Mouse (Mus musculus) C2C12 (cell line): Measurements from ENCODE around the gene Mymx. TPM values are rescaled to one million over a fixed set of nuclear protein-coding genes. Genes with fewer than 3 reads are reported as not detected.
A peak's percentile ranks its signal among the peaks of the same experiment; 100 is the strongest.

Experiments used
- H3K27me3 ChIP-seq: one replicate; pipeline ENCODE4 v1.6.1; 2011; ENCODE audit not compliant: control insufficient read depth, insufficient read depth, insufficient read length
- H3K36me3 ChIP-seq: one replicate; pipeline ENCODE4 v1.6.1; 2011; ENCODE audit not compliant: control insufficient read depth, insufficient read depth
- H3K4me3 ChIP-seq: one replicate; pipeline ENCODE4 v1.5.1; 2011; ENCODE audit warnings: mild to moderate bottlenecking, control low read depth; ENCODE audit not compliant: poor library complexity, insufficient read depth, severe bottlenecking
- H3K79me2 ChIP-seq: one replicate; pipeline ENCODE4 v1.6.1; 2011; ENCODE audit not compliant: control insufficient read depth, insufficient read depth
- H3K79me3 ChIP-seq: one replicate; pipeline ENCODE4 v1.6.1; 2011; ENCODE audit warnings: low read depth, control low read depth
- H3ac ChIP-seq: one replicate; pipeline ENCODE3; 2011; ENCODE audit warnings: low read depth; ENCODE audit not compliant: control insufficient read depth, insufficient read length
- CEBPB ChIP-seq: IDR thresholded peaks from one replicate; pipeline ENCODE4 v1.6.1; 2011; ENCODE audit warnings: low read depth, mild to moderate bottlenecking, control low read depth, moderate library complexity
- CTCF ChIP-seq: IDR thresholded peaks from one replicate; pipeline ENCODE4 v1.5.1; 2011; ENCODE audit not compliant: control insufficient read depth, insufficient read depth, insufficient read length
- FOSL1 ChIP-seq: IDR thresholded peaks from one replicate; pipeline ENCODE4 v1.8.0; 2011; ENCODE audit warnings: mild to moderate bottlenecking, low read length; ENCODE audit not compliant: poor library complexity, insufficient read depth, severe bottlenecking
- MAX ChIP-seq: IDR thresholded peaks from one replicate; pipeline ENCODE4 v1.6.1; 2011; ENCODE audit warnings: mild to moderate bottlenecking, control low read depth
- MYOD1 ChIP-seq: IDR thresholded peaks from one replicate; pipeline ENCODE4 v1.6.1; 2011; ENCODE audit warnings: low read depth; ENCODE audit not compliant: control insufficient read depth, insufficient read length
- MYOG ChIP-seq: IDR thresholded peaks from one replicate; pipeline ENCODE4 v1.6.1; 2011; ENCODE audit not compliant: control insufficient read depth, insufficient read length; ENCODE audit errors: extremely low read depth
- USF1 ChIP-seq: IDR thresholded peaks from one replicate; pipeline ENCODE4 v1.6.1; 2011; ENCODE audit warnings: low read depth, mild to moderate bottlenecking, control low read depth, moderate library complexity
- polyA plus RNA-seq: library from polyadenylated mRNA; unstranded; fragments of >200 nt; fragmentation: generic; extraction: Trizol; gene quantifications from one replicate; pipeline ENCODE4 v1.2.1, GENCODE M21; 2012; ENCODE audit warnings: missing spikeins

Mymx gene
- polyA plus RNA-seq, 1 experiment = 1.7 TPM

DNA sequence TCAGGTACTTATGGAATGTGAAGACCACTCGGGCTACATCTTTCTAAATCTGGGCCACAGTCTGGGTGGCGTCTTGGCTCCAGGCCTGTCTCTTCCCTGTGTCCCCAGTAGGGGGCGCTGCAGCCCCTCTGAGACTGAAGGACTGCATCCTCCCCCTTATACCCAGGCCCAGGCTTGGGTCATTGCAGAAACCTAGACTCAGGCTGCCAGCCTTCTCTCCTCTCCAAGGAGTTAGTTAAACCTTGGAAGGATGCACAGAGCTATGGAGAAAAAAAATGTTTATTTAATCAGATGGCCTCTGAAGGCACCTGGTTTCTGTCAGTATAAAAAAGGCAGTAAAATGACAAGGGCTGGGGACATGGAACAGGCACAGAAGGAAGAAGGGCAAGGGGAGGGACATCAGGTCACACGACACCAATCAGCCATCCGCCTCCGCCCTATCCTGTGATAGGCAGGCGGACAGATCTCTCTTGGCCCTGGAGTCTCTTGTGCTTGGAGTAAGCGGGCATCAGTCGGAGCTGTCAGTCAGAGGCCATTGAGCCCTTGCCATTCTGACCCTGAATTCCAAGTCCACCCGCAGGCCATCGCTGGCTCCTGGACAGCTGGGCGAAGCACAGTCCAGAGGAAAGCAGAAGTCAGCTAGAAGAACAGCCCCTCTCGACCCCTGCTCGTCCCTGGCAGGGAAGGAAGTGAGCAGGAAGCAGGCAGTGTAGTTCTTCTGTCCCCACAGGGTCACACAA is 16.8 kb downstream of the Mymx start:
- TF ChIP-seq CTCF = peak; percentile 83
- TF ChIP-seq MYOG = no peak
- Histone ChIP-seq H3K27me3 (no peaks in the 10 kb centered on the region), H3K79me2 (peaks cover 22% of the 10 kb centered on the region), H3ac (no peak overlapping the region), H3K4me3 (no peak overlapping the region), H3K36me3 (peaks cover 54% of the 10 kb centered on the region), H3K79me3 (peaks cover 6% of the 10 kb centered on the region)

DNA sequence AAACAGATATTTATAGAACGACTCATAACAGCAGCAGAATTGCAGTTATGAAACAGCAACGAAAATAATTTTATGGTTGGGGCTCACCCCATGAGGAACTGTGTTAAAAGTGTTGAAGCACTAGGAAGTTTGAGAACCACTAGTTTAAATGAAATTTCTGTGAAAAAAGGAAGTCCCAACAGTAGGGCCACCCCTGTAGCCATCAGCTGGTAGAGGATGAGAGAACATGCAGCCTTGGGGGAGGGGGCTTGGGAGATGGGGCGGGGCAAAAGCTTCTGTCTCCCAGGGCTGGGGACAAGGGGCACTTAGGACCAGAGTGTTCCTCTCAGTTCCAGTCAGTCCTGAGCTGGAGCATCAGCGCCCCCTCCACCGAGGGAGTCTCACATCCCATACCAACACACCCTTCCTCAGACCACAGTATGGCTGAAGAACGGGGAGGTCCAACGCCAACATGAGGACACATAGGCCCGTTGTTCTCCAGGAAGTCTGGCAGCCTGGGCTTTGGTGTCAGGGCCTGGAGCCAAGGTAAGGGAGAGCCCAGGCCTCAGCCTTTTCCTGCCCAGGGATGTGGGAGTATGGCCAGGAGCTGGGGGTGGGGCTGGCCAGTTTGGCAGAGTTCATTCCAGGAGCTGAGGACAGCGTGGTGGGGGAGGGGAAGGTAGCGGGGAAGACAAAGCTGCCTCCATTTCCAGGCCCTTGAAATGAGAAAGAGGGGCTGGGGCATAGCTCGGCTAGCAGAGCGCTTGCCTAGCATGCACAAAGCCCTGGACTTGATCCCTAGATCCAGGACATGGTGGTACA is 17.6 kb downstream of the Mymx start:
- Histone ChIP-seq H3ac (no peak overlapping the region), H3K27me3 (no peaks in the 10 kb centered on the region), H3K79me3 (peaks cover under 1% of the 10 kb centered on the region), H3K36me3 (peaks cover 46% of the 10 kb centered on the region), H3K4me3 (no peak overlapping the region), H3K79me2 (peaks cover 14% of the 10 kb centered on the region)
- TF ChIP-seq FOSL1 (no peak), MYOG (no peak), CEBPB (no peak), MYOD1 (no peak), MAX (no peak), USF1 (no peak), CTCF (no peak)

DNA sequence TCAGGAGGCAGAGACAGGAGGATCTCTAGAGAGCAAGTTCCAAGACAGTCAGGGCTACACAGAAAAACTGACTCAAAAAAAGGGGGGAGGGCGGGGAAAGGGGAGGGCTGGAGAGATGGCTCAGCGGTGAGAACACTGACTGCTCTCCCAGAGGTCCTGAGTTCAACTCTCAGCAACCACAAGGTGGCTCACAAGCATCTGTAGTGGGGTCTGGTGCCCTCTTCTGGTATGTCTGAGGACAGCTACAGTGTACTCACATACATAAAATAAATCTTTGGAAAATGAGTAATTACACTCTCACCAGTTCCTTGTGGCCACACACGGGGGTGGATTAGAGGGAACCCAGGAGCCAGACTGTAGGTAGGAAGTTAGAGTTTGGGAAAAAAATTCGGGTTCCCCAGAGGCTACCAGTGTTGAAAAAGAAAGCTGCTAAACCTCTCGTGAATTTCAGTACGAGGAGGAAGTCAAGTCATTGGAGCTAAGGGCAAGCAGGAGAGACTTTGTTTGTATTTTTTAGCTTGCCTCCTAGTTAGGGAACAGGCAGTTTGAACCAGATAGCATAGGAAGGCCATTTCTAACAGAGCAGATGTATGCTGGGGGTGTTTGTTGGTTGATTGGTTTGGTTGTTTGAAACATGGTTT is 19.1 kb downstream of the Mymx start:
- Histone ChIP-seq H3K79me3 (no peaks in the 10 kb centered on the region), H3K4me3 (no peak overlapping the region), H3ac (no peak overlapping the region), H3K36me3 (peaks cover 32% of the 10 kb centered on the region), H3K79me2 (no peaks in the 10 kb centered on the region), H3K27me3 (no peaks in the 10 kb centered on the region)
- TF ChIP-seq CTCF = peak; percentile 29
- no peak for TF ChIP-seq FOSL1

DNA sequence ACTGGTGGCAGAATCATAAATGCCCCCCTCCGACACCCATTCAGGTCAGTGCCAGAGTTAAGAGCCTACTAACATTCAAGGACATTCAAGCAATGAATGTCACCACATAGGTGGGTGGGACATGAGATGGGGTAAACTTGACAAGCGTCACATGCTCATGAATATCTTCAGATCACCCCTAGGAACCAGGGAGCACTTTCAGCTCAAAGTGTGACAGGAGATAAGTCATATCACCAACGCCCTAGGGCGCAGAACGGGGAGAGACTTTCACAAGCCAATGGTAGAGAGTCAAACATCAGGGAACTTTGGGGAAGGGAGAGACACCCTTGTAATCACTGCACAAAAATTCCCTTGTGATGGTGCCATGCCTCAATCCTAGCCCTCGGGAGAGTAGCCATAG is 19.7 kb downstream of the Mymx start:
- Histone ChIP-seq H3K79me3 (no peaks in the 10 kb centered on the region), H3K27me3 (no peaks in the 10 kb centered on the region), H3K36me3 (peaks cover 25% of the 10 kb centered on the region), H3K4me3 (no peak overlapping the region), H3K79me2 (no peaks in the 10 kb centered on the region), H3ac (no peak overlapping the region)
- no peak for TF ChIP-seq MAX
- TF ChIP-seq CEBPB = no peak
- no peak for TF ChIP-seq FOSL1
- no peak for TF ChIP-seq USF1
- no peak for TF ChIP-seq MYOG
- no peak for TF ChIP-seq CTCF
- no peak for TF ChIP-seq MYOD1

DNA sequence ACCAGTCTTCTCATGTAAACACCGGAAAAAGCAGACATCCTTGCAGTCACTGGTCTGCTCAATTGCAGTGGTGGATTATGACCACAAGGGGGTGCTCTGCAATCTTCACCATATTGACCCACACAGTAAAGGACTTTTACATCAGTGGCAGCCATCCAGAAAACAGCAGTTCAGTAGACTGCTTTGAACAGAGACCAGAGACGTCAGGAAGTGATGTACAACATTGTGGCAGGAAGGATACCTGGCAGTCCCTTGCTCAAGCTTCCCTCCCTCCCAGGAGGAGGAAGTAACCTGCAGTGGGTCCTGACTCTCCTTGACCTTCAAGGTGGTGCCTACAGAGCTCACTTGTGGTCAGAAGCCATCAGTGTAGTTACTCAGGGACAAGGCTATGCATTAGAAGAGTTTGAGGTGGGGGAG is 20.3 kb downstream of the Mymx start:
- Histone ChIP-seq H3K36me3 (peaks cover 19% of the 10 kb centered on the region), H3K4me3 (no peak overlapping the region), H3K79me2 (no peaks in the 10 kb centered on the region), H3K79me3 (no peaks in the 10 kb centered on the region), H3ac (no peak overlapping the region), H3K27me3 (no peaks in the 10 kb centered on the region)
- TF ChIP-seq MYOD1 (no peak), CTCF (peak; percentile 58), CEBPB (no peak), USF1 (no peak), FOSL1 (no peak)
